Mouse (Mus musculus): ENCODE measurements at regions not wholly inside any gene's neighbourhood (a gene's known extent, or its start where the extent isn't known, plus 50 kb on each side); places are given as distances from the start of the nearest gene placed in this dataset.

GRCm38 (mm10) chr2:56997500-56997899, 126.3 kb downstream of the Nr4a2 start:
- DNase-seq: no peak

DNA sequence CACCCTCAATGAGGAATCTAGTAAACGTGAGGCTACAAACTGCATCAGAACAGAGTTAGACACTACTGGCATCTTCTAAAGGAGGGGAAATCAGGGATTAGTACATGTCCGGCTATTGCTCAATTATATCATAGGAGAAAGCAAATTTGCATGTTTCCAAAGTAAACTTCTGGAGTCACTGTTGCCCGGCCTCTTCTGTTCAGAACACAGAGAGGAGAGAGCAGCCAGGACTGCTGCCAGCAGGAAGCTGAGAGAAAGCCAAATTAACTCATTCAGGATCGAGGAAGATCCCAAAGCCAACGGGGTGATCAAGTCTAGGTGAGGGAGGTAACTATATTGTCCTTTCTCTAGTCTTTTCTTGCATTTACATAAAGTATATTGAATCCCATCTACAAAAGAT, 131.0 kb downstream of the Nr4a2 start:
- DNase-seq: no peak

DNA sequence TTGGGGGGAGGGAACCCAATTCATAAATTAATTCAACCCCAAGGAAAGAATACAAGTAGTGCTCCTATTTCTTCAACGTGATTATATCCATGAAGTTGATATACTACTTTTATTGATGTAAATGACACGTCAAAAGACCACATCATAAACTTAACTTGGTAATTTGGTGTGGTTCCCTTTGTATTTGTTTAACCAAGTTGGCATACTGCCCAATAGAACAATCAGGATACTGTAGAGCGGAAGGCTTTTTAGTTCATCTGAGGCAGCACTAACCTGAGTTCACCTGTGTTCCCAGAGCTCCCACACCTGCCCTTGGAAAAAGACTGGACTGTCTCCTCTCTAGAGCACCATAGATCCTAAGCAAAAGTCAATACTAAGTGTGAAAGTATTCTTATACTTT, 132.0 kb downstream of the Nr4a2 start:
- DNase-seq: no peak

GRCm38 (mm10) chr2:56990768-56991167, 133.0 kb downstream of the Nr4a2 start:
- DNase-seq: no peak

GRCm38 (mm10) chr2:56983167-56983566, 140.6 kb downstream of the Nr4a2 start:
- no peak for DNase-seq

DNA sequence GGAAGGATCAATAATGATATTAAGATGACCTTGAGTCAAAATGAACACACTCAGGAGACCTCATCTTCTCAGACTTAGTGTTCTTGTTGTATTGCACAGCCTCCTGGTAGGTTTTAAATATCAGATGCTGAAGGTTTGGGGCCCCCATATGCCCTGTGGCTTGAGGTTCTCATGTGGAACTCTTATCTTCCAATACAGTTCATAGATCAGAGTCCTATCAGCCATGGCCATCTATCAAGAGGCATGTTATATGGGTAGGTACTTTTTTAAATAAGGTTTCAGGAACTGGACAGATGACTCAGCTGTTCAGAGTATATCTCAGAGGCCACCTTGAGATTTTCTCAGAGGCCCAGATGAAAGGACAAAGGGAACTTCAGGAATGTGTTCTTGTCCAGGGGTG, 143.2 kb downstream of the Nr4a2 start:
- DNase-seq: no peak

DNA sequence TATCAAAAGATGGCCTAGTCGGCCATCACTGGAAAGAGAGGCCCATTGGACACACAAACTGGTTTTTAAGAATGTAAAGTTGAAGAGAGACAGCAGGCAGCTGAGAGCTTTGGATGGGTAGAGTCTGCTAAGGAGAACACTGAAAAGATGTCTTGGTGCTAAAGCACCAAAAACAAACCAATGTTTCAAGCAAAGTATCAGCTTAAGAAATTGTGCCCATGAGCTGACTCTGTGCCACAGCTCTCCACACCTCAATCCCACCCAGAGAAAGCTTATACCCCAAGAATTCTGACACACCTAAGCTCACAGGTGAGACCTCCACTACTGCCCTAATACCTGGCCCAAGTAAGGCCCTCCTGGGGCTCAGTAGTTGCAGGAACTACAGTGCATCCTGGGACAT, 148.1 kb downstream of the Nr4a2 start:
- no peak for DNase-seq

GRCm38 (mm10) chr2:56963937-56964695, 159.7 kb downstream of the Nr4a2 start:
- DNase-seq: peak; percentile 29

GRCm38 (mm10) chr2:56959695-56960094, 164.1 kb downstream of the Nr4a2 start:
- no peak for DNase-seq

DNA sequence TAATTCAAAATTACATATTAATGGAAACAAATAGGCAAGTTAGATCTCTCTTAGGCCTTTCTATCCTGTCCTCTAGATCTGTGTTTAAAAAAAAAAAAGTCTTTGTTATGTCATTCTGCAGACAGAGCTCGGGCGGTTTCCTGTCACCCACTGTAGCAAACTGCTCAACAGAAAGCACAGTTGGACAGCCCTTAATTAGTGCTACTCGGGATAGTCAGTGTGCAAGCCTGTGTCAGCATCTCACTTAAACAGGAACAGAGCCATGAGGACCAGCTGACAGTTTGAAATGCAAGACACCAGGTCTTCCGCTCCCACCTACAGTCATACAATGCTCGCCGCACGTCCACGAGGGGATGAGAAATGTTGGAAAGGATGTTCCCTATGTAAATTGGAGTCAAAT, 170.5 kb downstream of the Nr4a2 start:
- no peak for DNase-seq

DNA sequence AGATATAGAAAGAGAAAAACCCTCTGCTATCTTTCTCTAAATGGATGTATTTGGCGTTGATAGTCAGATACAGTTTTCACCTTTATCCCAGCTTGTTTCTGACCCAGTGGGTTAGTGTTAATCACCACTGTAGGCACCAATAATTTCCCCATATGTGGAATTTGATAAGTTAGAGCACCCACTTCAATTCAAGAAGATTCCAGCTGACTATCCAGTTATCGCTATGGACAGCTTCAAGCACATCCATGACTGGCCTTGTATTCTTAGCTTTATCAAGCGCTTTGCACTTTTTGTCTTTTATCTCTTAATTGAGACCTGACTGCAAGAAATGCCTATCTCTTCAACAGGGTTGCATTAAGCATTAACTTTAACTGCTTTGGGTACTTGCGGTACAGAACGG, 211.3 kb downstream of the Nr4a2 start:
- DNase-seq: no peak

GRCm38 (mm10) chr2:56909096-56909865, 214.5 kb downstream of the Nr4a2 start:
- no peak for DNase-seq

GRCm38 (mm10) chr2:56885181-56885580, 238.6 kb downstream of the Nr4a2 start:
- DNase-seq: no peak

DNA sequence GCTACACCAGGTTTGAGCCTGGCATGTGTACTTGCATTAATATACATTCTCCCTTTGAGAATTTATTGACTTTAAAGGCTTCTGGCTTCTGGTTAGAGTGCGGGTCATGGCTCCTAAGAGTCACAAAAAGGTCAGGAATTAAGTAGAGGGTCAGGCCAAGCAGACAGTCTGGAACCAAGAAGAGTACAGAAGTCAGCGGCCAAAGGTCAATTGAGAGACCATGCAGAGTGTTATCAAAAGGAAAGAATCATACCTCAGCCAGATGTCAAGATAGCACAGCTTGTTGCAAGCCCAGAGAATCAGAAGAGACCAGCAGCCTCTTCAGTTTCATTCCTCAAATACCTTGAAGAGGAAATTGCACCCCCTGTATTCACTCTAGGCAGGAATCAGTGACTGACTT, 263.0 kb downstream of the Nr4a2 start:
- DNase-seq: no peak

DNA sequence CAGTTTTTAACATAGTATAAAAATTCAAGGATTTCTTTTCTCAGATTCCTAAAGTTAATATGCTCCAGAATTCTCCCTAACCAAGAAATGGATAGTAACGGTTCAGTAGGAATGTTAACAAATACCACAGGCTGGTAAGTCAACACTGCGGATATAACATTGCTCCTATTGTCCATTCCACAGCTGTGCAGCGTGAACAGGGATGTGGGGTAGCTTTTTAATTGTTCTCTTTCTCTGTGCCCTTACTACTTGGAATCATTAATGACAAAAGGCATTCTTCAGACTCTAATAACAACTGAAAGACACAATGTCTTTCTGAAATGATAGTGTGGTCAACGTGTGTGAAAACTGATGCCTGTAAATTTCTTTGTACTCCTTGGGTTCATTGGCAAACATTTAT, 303.3 kb downstream of the Nr4a2 start:
- DNase-seq: no peak

DNA sequence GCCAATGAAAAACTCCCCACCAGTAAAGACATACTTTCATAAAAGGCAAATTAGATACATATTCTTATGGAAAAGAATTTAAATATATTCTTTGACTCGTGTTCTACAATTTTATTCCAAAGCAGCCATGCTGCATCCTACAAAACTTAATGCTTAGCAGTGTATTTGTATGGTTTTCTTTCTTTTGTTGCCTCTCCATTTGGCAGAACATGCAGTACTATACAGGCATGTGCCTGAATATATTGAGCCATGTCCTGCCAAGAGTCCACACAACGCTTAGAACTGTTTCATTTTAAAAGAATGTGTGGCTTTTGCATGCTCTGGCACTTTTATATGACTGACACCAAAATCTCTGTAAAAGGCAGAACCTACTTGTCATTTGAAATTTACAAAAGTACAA, 339.0 kb downstream of the Nr4a2 start:
- DNase-seq: no peak

Small RNA genes in the stretch of these regions (microRNA-seq; reads per million reads assigned to microRNA genes)
- gene Mir195b: 0 reads per million in 2 experiments
